Mouse (Mus musculus) testis, adult 2 months (tissue): Measurements from ENCODE around the gene Skap1.

Experiments used
- CTCF ChIP-seq: fragments of 200-500 bp; IDR thresholded peaks from 2 replicates; pipeline ENCODE4 v1.5.1; 2012; ENCODE audit warnings: low read depth, mild to moderate bottlenecking, inconsistent platforms, low read length, moderate library complexity; ENCODE audit not compliant: control insufficient read depth, insufficient read depth, insufficient replicate concordance
- POLR2A ChIP-seq: fragments of 200-500 bp; IDR thresholded peaks from 2 replicates; pipeline ENCODE4 v1.6.1; 2012; ENCODE audit warnings: low read depth, mild to moderate bottlenecking, inconsistent platforms, low read length, moderate library complexity; ENCODE audit not compliant: control insufficient read depth

GRCm38 (mm10) chr11:96624436-96624835 lies 160.0 kb downstream of the Skap1 start:
- TF ChIP-seq POLR2A = no peak
- no peak for TF ChIP-seq CTCF
